Mouse (Mus musculus): Measurements from ENCODE around the gene Fasl.

DNA sequence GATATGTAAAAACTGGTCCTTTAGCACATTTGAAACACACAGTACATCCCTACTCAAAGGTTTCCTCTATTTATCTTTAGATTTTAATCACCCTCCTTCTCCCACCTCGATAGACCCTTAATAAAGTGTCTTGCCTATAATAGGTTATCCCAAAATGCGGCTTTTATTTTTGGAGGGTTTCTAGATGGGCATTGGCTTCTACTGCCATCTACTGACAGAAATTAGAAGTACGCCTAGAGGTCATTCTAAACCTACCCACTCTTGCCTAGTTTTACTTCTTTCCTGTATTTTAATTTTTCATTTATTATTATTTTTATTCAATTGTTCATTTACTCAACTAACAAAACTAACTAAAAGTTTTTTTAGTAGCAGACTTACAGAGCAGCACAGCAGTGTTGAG, 51.4 kb downstream of the Fasl start:
- TF ChIP-seq CTCF (IDR thresholded peaks at IDR 0.05; ENCODE audit: low read depth, low read length) (peak; percentile 28; the same call in 1 of the 2 replicates), GATA1 (IDR thresholded peaks at IDR 0.05; ENCODE audit: borderline replicate concordance, low read length) (no peak), GATA2 (IDR thresholded peaks at IDR 0.05; ENCODE audit: borderline replicate concordance, low read depth, low read length) (no peak), TAL1 (conservative IDR thresholded peaks at IDR 0.05; ENCODE audit: low read depth, low read length) (no peak)

Data from G1E (cell line).